Comparison of ENCODE assay signal across 1 mouse cellular context in genomic region chr5:147345981-147346380, GRCm38 (mm10).
A peak's percentile ranks its signal among the peaks of the same experiment; 100 is the strongest.
TF ChIP-seq lines count a peak whose summit lies in the region.

No protein-coding gene starts in this region.

TF ChIP-seq in CH12.LX, 34 proteins besides CTCF, POLR2A, EP300 and RAD21:
- no peak for TF ChIP-seq PAX5 (IDR thresholded peaks at IDR 0.05; ENCODE audit: low read length)
- peak; percentile 46 for TF ChIP-seq SMC3 (IDR thresholded peaks at IDR 0.05; ENCODE audit: low read depth, low read length)
